Mouse (Mus musculus) kidney, postnatal 0 days (tissue): ENCODE measurements at regions not wholly inside any gene's neighbourhood (a gene's known extent, or its start where the extent isn't known, plus 50 kb on each side); places are given as distances from the start of the nearest gene placed in this dataset.
"Not testable (repeated sequence)": the region's sequence is repeated elsewhere in the genome, so short reads cannot be mapped to it uniquely, and the experiment has no call there.

Experiments used
- ATAC-seq: fragments of 200-750 bp; cut with Nextera tagmentation; replicated peaks from 2 replicates; pipeline ENCODE4 v1.8.0; 2017; ENCODE audit warnings: low read depth, moderate number of reproducible peaks, moderate TSS enrichment, moderate library complexity; ENCODE audit not compliant: low FRiP score
- DNase-seq: peaks from one replicate; pipeline ENCODE4 v3.0.0-alpha.2; 2016; ENCODE audit warnings: low spot score
- H3K27ac ChIP-seq: fragments of 300-500 bp; sonication (generic); 2 replicates; pipeline ENCODE4 v1.5.1; 2014; ENCODE audit warnings: mild to moderate bottlenecking
- H3K27me3 ChIP-seq: fragments of 300-500 bp; sonication (generic); 2 replicates; pipeline ENCODE4 v1.6.1; 2014; ENCODE audit warnings: low read length, mixed read lengths; ENCODE audit not compliant: insufficient read depth
- H3K36me3 ChIP-seq: fragments of 300-500 bp; sonication (generic); 2 replicates; pipeline ENCODE4 v1.6.1; 2014; ENCODE audit warnings: low read length, mixed read lengths; ENCODE audit not compliant: insufficient read depth
- H3K4me1 ChIP-seq: fragments of 300-500 bp; sonication (generic); replicated peaks from 2 replicates; pipeline ENCODE4 v1.6.1; 2014; ENCODE audit warnings: antibody characterized with exemption, low read length, mixed read lengths; ENCODE audit not compliant: insufficient read depth
- H3K4me2 ChIP-seq: fragments of 300-500 bp; sonication (generic); 2 replicates; pipeline ENCODE4 v1.6.1; 2014; ENCODE audit warnings: mild to moderate bottlenecking, low read length, moderate library complexity, mixed read lengths
- H3K4me3 ChIP-seq: fragments of 300-500 bp; sonication (generic); replicated peaks from 2 replicates; pipeline ENCODE4 v1.5.1; 2014; ENCODE audit warnings: low read depth, low read length
- H3K9ac ChIP-seq: fragments of 300-500 bp; sonication (generic); 2 replicates; pipeline ENCODE4 v1.6.1; 2014; ENCODE audit warnings: low read depth, low read length
- H3K9me3 ChIP-seq: fragments of 300-500 bp; sonication (generic); replicated peaks from 2 replicates; pipeline ENCODE4 v1.6.1; 2016; ENCODE audit warnings: low read length, inconsistent platforms, mixed read lengths
- CTCF ChIP-seq: IDR thresholded peaks from 2 replicates; pipeline ENCODE4 v1.5.1; 2016; ENCODE audit warnings: antibody characterized with exemption, low read depth, mild to moderate bottlenecking, moderate library complexity
- WGBS: fragments of 180-500 bp; shearing (Covaris S2); extraction: QIAGEN DNeasy Blood & Tissue Kit; methylation state at CpG from one replicate; pipeline ENCODE4 v1.1.7; 2014; 5-methylcytosine and 5-hydroxymethylcytosine counted together

GRCm38 (mm10) chr2:171587635-171588034 is 455.6 kb downstream of the Cbln4 start:
- WGBS, result 81% methylated on average over 9 of the region's 9 CpGs
- ATAC-seq, result no peak

GRCm38 (mm10) chr2:171586853-171587220 is 456.4 kb downstream of the Cbln4 start:
- peak; percentile 87 for ATAC-seq
- H3K9me3 ChIP-seq, result no peaks in the 10 kb centered on the region
- no peak overlapping the region for H3K4me2 ChIP-seq
- no peaks in the 10 kb centered on the region for H3K4me1 ChIP-seq
- no peak for TF ChIP-seq CTCF
- H3K36me3 ChIP-seq, result no peaks in the 10 kb centered on the region
- no peak overlapping the region for H3K9ac ChIP-seq
- no peak overlapping the region for H3K4me3 ChIP-seq
- DNase-seq, result peak; percentile 58
- H3K27ac ChIP-seq, result no peak overlapping the region
- 62% methylated on average over 4 of the region's 4 CpGs for WGBS
- no peaks in the 10 kb centered on the region for H3K27me3 ChIP-seq

More at GRCm38 (mm10) chr2:171587635-171588034, 455.6 kb downstream of the Cbln4 start:
- no peaks in the 10 kb centered on the region for H3K9me3 ChIP-seq
- H3K4me2 ChIP-seq, result no peak overlapping the region
- no peaks in the 10 kb centered on the region for H3K4me1 ChIP-seq
- no peak overlapping the region for H3K4me3 ChIP-seq
- H3K36me3 ChIP-seq, result no peaks in the 10 kb centered on the region
- H3K27ac ChIP-seq, result no peak overlapping the region
- no peaks in the 10 kb centered on the region for H3K27me3 ChIP-seq
- no peak overlapping the region for H3K9ac ChIP-seq
- no peak for TF ChIP-seq CTCF
- peak; percentile 3 for DNase-seq

GRCm38 (mm10) chr2:171586217-171586852 is 456.9 kb downstream of the Cbln4 start:
- 70% methylated on average over 6 of the region's 6 CpGs for WGBS
- TF ChIP-seq CTCF, result no peak
- Histone ChIP-seq H3K9ac (no peak overlapping the region), H3K4me2 (no peak overlapping the region), H3K27ac (no peak overlapping the region), H3K36me3 (no peaks in the 10 kb centered on the region), H3K9me3 (no peaks in the 10 kb centered on the region), H3K27me3 (no peaks in the 10 kb centered on the region), H3K4me1 (no peaks in the 10 kb centered on the region), H3K4me3 (no peak overlapping the region)
- ATAC-seq (peak; percentile 80; the same call in 1 of the 2 replicates), DNase-seq (peak; percentile 11)

- no peaks in the 10 kb centered on the region for H3K36me3 ChIP-seq
- TF ChIP-seq CTCF, result no peak
- no peak overlapping the region for H3K27ac ChIP-seq
- ATAC-seq (no peak), DNase-seq (no peak)
- H3K9ac ChIP-seq, result no peak overlapping the region
- no peak overlapping the region for H3K4me3 ChIP-seq
- no peak overlapping the region for H3K4me2 ChIP-seq
- H3K9me3 ChIP-seq, result no peaks in the 10 kb centered on the region
- no peaks in the 10 kb centered on the region for H3K27me3 ChIP-seq
- no peaks in the 10 kb centered on the region for H3K4me1 ChIP-seq
- 85% methylated on average over 3 of the region's 3 CpGs for WGBS
Observed at GRCm38 (mm10) chr2:171574360-171574759, 468.9 kb downstream of the Cbln4 start.

GRCm38 (mm10) chr2:171562656-171563055 is 480.6 kb downstream of the Cbln4 start:
- no peaks in the 10 kb centered on the region for H3K36me3 ChIP-seq
- 78% methylated on average over 5 of the region's 5 CpGs for WGBS

GRCm38 (mm10) chr2:171542768-171543167 is 500.5 kb downstream of the Cbln4 start:
- not testable (repeated sequence) for H3K27ac ChIP-seq, DNase-seq, H3K9me3 ChIP-seq, H3K4me2 ChIP-seq, ATAC-seq, H3K36me3 ChIP-seq, H3K9ac ChIP-seq, H3K27me3 ChIP-seq, H3K4me3 ChIP-seq, H3K4me1 ChIP-seq
- 90% methylated on average over 18 of the region's 18 CpGs for WGBS

More at GRCm38 (mm10) chr2:171562656-171563055, 480.6 kb downstream of the Cbln4 start:
- H3K4me2 ChIP-seq, result no peak overlapping the region
- TF ChIP-seq CTCF, result no peak
- ATAC-seq, result no peak
- no peaks in the 10 kb centered on the region for H3K4me1 ChIP-seq
- no peak overlapping the region for H3K27ac ChIP-seq
- DNase-seq, result no peak
- H3K27me3 ChIP-seq, result no peaks in the 10 kb centered on the region
- H3K9ac ChIP-seq, result no peak overlapping the region
- H3K9me3 ChIP-seq, result no peaks in the 10 kb centered on the region; the same call in 1 of the 2 replicates
- H3K4me3 ChIP-seq, result no peak overlapping the region

GRCm38 (mm10) chr2:171514876-171515275 is 528.4 kb downstream of the Cbln4 start:
- Histone ChIP-seq H3K4me2 (no peak overlapping the region), H3K4me1 (no peaks in the 10 kb centered on the region), H3K27me3 (no peaks in the 10 kb centered on the region), H3K9me3 (no peaks in the 10 kb centered on the region), H3K36me3 (no peaks in the 10 kb centered on the region), H3K27ac (no peak overlapping the region), H3K9ac (no peak overlapping the region), H3K4me3 (no peak overlapping the region)
- no peak for DNase-seq
- no peak for TF ChIP-seq CTCF
- WGBS, result 72% methylated on average over 5 of the region's 5 CpGs
- ATAC-seq, result no peak
